ENCODE assay signal across 8 mouse cellular contexts in the genomic region with DNA sequence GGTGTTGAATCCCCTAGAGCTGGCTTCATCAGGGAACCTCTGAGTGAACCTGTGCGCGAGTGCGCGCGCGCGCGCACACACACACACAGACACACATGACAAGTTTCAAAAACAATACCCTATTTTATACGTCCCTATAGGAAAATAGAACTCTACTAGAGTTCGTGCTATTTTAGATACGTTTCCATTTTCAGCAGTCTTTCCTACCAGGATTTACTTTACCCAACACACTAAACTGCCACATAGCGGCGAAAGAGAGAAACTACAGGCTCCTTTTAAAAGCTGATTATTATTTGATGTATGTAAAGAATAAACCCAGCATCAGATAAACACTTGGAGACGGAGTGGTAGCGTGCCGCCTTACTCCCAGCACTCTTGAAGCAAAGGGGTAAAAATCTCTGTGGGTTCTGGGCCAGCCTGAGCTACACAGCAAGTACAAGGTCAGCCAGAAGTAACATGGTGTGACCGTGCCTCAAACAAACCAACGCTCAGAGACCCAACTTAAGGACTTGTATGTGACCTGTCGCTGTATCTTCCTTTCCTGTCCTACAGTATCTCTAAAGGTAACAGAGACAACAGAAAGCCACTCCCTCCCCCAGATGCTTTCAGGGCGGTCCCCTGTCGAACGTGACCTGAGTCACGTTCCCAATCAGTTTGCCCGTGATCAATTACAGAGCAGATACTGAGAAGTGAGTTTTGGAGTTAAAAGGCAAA. TPM values are rescaled to one million over a fixed set of nuclear protein-coding genes. Genes with fewer than 3 reads are reported as not detected.
DNase-seq lines count a peak whose midpoint lies in the region; ATAC-seq lines count a peak whose summit lies in the region.

No protein-coding gene starts in this region.

- peak overlapping the region; percentile 15 for H3K4me3 ChIP-seq in intestine, embryonic 15.5 days (replicated peaks)

- peak; percentile 48 for DNase-seq in kidney, adult 9 months
- DNase-seq in kidney, adult 8-10 months: no peak
- DNase-seq in Muller cell, postnatal 12 days (ENCODE audit: inconsistent ontology term): peak; percentile 39
- DNase-seq in telencephalon, adult 2 months (ENCODE audit: low read depth, low spot score): peak; percentile 54
- DNase-seq in cerebellum, adult 8-10 months: no peak

- no peak overlapping the region for H3K9ac ChIP-seq in intestine, embryonic 15.5 days

- no peaks in the 10 kb centered on the region for H3K27me3 ChIP-seq in intestine, embryonic 15.5 days (replicated peaks)

- ATAC-seq in erythroid progenitor cell, adult 5-6 weeks (replicated peaks; ENCODE audit: low FRiP score, poor library complexity, severe bottlenecking): peak; percentile 68
- peak; percentile 19 for ATAC-seq in intestine, embryonic 15.5 days
- 0 out of 2 replicates have a peak, but pooled peaks have one; percentile 2 for ATAC-seq in megakaryocyte, adult 5-6 weeks (ENCODE audit: poor library complexity, severe bottlenecking)

- H3K27ac ChIP-seq in intestine, embryonic 15.5 days: peak overlapping the region; percentile 29

- H3K4me2 ChIP-seq in intestine, embryonic 15.5 days (replicated peaks): peak overlapping the region; percentile 51

- WGBS in intestine, embryonic 15.5 days: 6% methylated on average over 24 of the region's 24 CpGs

- no peaks in the 10 kb centered on the region for H3K9me3 ChIP-seq in intestine, embryonic 15.5 days

- peaks cover 9% of the 10 kb centered on the region; the same call in 1 of the 2 replicates for H3K4me1 ChIP-seq in intestine, embryonic 15.5 days (replicated peaks)

- H3K36me3 ChIP-seq in intestine, embryonic 15.5 days: no peaks in the 10 kb centered on the region

RNA-seq across cellular contexts. Expression of a gene that starts 10.5 kb away (rescaled TPM):
- 18.9 and 29.6 TPM in 2 replicates for total RNA-seq in erythroid progenitor cell, adult 5-6 weeks (2015; ENCODE audit: low replicate concordance)
- total RNA-seq in erythroid progenitor cell, adult 5-6 weeks (2017; ENCODE audit: low replicate concordance): 5.3 and 7.2 TPM in 2 replicates
- polyA plus RNA-seq in intestine, embryonic 15.5 days (2015; fragmentation: Nextera tagmentation; extraction: Ambion mirVana): 29.6 and 30.6 TPM in 2 replicates
- 38.1 and 51.5 TPM in 2 replicates for total RNA-seq in megakaryocyte, adult 5-6 weeks (2015)
- 24.7 and 27.3 TPM in 2 replicates for total RNA-seq in megakaryocyte, adult 5-6 weeks (2017)

RNA-seq across cellular contexts. Expression of a gene that starts 16.4 kb away (rescaled TPM):
- total RNA-seq in erythroid progenitor cell, adult 5-6 weeks (2015; ENCODE audit: low replicate concordance): 9.7 and 24.7 TPM in 2 replicates
- 24.1 and 25.0 TPM in 2 replicates for total RNA-seq in erythroid progenitor cell, adult 5-6 weeks (2017; ENCODE audit: low replicate concordance)
- polyA plus RNA-seq in intestine, embryonic 15.5 days (2015; fragmentation: Nextera tagmentation; extraction: Ambion mirVana): 16.2 and 16.7 TPM in 2 replicates
- 14.9 and 15.2 TPM in 2 replicates for total RNA-seq in megakaryocyte, adult 5-6 weeks (2015)
- 29.3 and 31.6 TPM in 2 replicates for total RNA-seq in megakaryocyte, adult 5-6 weeks (2017)

RNA-seq across cellular contexts. Expression of a gene that starts 29.8 kb away (rescaled TPM):
- not detected in 2 replicates for total RNA-seq in erythroid progenitor cell, adult 5-6 weeks (2015; ENCODE audit: low replicate concordance)
- total RNA-seq in erythroid progenitor cell, adult 5-6 weeks (2017; ENCODE audit: low replicate concordance): not detected in 2 replicates
- 193 and 202 TPM in 2 replicates for polyA plus RNA-seq in intestine, embryonic 15.5 days (2015; fragmentation: Nextera tagmentation; extraction: Ambion mirVana)
- not detected in 2 replicates for total RNA-seq in megakaryocyte, adult 5-6 weeks (2015)
- 1.2 TPM in 1 of 2 replicates, not detected in the other for total RNA-seq in megakaryocyte, adult 5-6 weeks (2017)

Comparison
In these comparisons a context has a peak if more than half of its experiments do, and no peak if none do; other contexts are left out.
1. DNase-seq: peak in kidney, adult 9 months (single experiment), Muller cell, postnatal 12 days (single experiment) and telencephalon, adult 2 months (single experiment); none in kidney, adult 8-10 months (0 of 2) and cerebellum, adult 8-10 months (single experiment).
2. ATAC-seq: peak in every context shown above with its lines; median percentile 68 in erythroid progenitor cell, adult 5-6 weeks; 19 in intestine, embryonic 15.5 days; 2 in megakaryocyte, adult 5-6 weeks.